Mouse (Mus musculus) liver, embryonic 12.5 days (tissue): ENCODE measurements around the gene Tesk1. TPM values are rescaled to one million over a fixed set of nuclear protein-coding genes. Genes with fewer than 3 reads are reported as not detected.

ENCODE experiments used
- ATAC-seq: fragments of 200-750 bp; cut with Nextera tagmentation; 2 replicates; pipeline ENCODE4 v1.8.0; 2017; ENCODE audit warnings: moderate number of reproducible peaks, mild to moderate bottlenecking, moderate library complexity
- H3K27ac ChIP-seq: fragments of 300-500 bp; sonication (generic); 2 replicates; pipeline ENCODE4 v1.5.1; 2016; ENCODE audit warnings: mild to moderate bottlenecking
- H3K27me3 ChIP-seq: fragments of 300-500 bp; sonication (generic); replicated peaks from 2 replicates; pipeline ENCODE4 v1.6.1; 2016; ENCODE audit warnings: mild to moderate bottlenecking, moderate library complexity
- H3K36me3 ChIP-seq: fragments of 300-500 bp; sonication (generic); 2 replicates; pipeline ENCODE4 v1.6.1; 2016; ENCODE audit warnings: mild to moderate bottlenecking, moderate library complexity
- H3K4me1 ChIP-seq: fragments of 300-500 bp; sonication (generic); 2 replicates; pipeline ENCODE4 v1.6.1; 2016
- H3K4me2 ChIP-seq: fragments of 300-500 bp; sonication (generic); 2 replicates; pipeline ENCODE4 v1.6.1; 2016; ENCODE audit warnings: mild to moderate bottlenecking, moderate library complexity
- H3K4me3 ChIP-seq: fragments of 300-500 bp; sonication (generic); 2 replicates; pipeline ENCODE4 v1.5.1; 2016; ENCODE audit warnings: mild to moderate bottlenecking, moderate library complexity
- H3K9ac ChIP-seq: fragments of 300-500 bp; sonication (generic); 2 replicates; pipeline ENCODE4 v1.6.1; 2016; ENCODE audit warnings: mild to moderate bottlenecking, moderate library complexity
- H3K9me3 ChIP-seq: fragments of 300-500 bp; sonication (generic); replicated peaks from 2 replicates; pipeline ENCODE4 v1.6.1; 2016; ENCODE audit warnings: mild to moderate bottlenecking, moderate library complexity
- whole genome bisulfite sequencing: fragments of 180-500 bp; shearing (Covaris S2); methylation state at CpG from one replicate; pipeline ENCODE4 v1.1.7; 2016; ENCODE audit not compliant: insufficient replicate concordance; 5-methylcytosine and 5-hydroxymethylcytosine counted together
- polyA plus RNA-seq: library from polyadenylated mRNA; unstranded; fragments of >200 nt; fragmentation: Nextera tagmentation; extraction: Ambion mirVana; gene quantifications from 2 replicates; pipeline ENCODE4 v1.2.1, GENCODE M21; 2016

Gene Tesk1
- polyA plus RNA-seq, 1 experiment from 2014 or later = 2.8 TPM

GRCm38 (mm10) chr4:43442044-43442443 lies 305 bp downstream of the Tesk1 start:
- Histone ChIP-seq H3K27ac (peak overlapping the region; percentile 84), H3K9me3 (no peaks in the 10 kb centered on the region), H3K27me3 (peaks cover 35% of the 10 kb centered on the region), H3K36me3 (peaks cover 17% of the 10 kb centered on the region), H3K9ac (peak overlapping the region; percentile 87), H3K4me3 (peak overlapping the region; percentile 76), H3K4me2 (peak overlapping the region; percentile 99), H3K4me1 (peaks cover 22% of the 10 kb centered on the region)
- peak; percentile 88 for ATAC-seq
- WGBS = under 1% methylated on average over 33 of the region's 33 CpGs

GRCm38 (mm10) chr4:43442456-43443361 lies 970 bp downstream of the Tesk1 start:
- H3K4me2 ChIP-seq = peak overlapping the region; percentile 99
- peaks cover 23% of the 10 kb centered on the region for H3K36me3 ChIP-seq
- H3K9me3 ChIP-seq = no peaks in the 10 kb centered on the region
- peak overlapping the region; percentile 76 for H3K4me3 ChIP-seq
- H3K27me3 ChIP-seq = peaks cover 35% of the 10 kb centered on the region
- H3K4me1 ChIP-seq = peaks cover 22% of the 10 kb centered on the region
- ATAC-seq = peak; percentile 59
- WGBS = under 1% methylated on average over 86 of the region's 88 CpGs
- H3K27ac ChIP-seq = peak overlapping the region; percentile 84
- peak overlapping the region; percentile 87 for H3K9ac ChIP-seq

DNA sequence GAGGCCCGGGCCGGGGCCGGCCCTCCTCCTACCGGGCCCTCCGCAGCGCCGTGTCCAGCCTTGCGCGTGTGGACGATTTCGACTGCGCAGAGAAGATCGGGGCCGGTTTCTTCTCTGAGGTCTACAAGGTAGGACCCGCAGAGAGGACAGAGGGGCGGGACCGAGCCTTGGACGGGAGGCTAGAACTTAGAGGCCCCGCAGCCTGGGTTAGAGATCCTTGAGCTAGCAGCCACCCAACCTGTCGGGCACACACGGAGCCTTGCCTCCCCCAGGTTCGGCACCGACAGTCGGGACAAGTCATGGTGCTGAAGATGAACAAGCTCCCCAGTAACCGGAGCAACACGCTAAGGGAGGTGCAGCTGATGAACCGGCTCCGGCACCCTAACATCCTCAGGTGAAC lies 1.8 kb downstream of the Tesk1 start:
- H3K4me1 ChIP-seq = peaks cover 22% of the 10 kb centered on the region
- no peaks in the 10 kb centered on the region for H3K9me3 ChIP-seq
- peak overlapping the region; percentile 99 for H3K4me2 ChIP-seq
- ATAC-seq = no peak
- H3K36me3 ChIP-seq = peaks cover 24% of the 10 kb centered on the region
- 9% methylated on average over 27 of the region's 28 CpGs for WGBS
- H3K27ac ChIP-seq = 0 out of 2 replicates have a peak overlapping the region, but pooled peaks have one; percentile 51
- peaks cover 35% of the 10 kb centered on the region for H3K27me3 ChIP-seq
- H3K4me3 ChIP-seq = peak overlapping the region; percentile 76
- peak overlapping the region; percentile 87 for H3K9ac ChIP-seq

- Histone ChIP-seq H3K4me1 (peaks cover 21% of the 10 kb centered on the region), H3K27ac (no peak overlapping the region), H3K9ac (no peak overlapping the region), H3K4me3 (no peak overlapping the region), H3K4me2 (no peak overlapping the region), H3K27me3 (peaks cover 48% of the 10 kb centered on the region), H3K9me3 (no peaks in the 10 kb centered on the region), H3K36me3 (peaks cover 24% of the 10 kb centered on the region)
- 82% methylated on average over 13 of the region's 13 CpGs for WGBS
- ATAC-seq = no peak
Observed at GRCm38 (mm10) chr4:43447251-43447650, 5.5 kb downstream of the Tesk1 start.

DNA sequence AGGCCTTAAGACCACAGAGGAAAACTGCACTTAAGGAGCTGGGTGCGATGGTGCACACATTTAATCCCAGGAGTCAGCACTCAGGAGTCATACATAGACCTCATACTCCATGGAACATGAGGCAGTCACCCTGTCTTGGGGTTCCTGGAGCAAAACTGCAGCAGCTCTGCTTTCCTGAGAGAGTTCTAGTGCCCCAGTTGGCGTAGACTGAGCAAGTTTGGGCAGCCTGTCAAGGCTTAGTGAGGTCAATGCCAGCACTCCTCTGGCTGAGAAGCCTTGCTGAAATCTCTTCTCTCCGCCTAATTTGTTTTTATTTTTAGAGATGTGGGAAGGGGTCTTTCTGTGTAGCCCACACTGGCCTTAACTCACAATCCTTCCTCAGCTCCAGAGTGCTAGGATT lies 6.8 kb downstream of the Tesk1 start:
- ATAC-seq = no peak
- peaks cover 24% of the 10 kb centered on the region for H3K36me3 ChIP-seq
- no peak overlapping the region for H3K4me2 ChIP-seq
- no peak overlapping the region for H3K4me3 ChIP-seq
- H3K9ac ChIP-seq = no peak overlapping the region
- no peaks in the 10 kb centered on the region for H3K9me3 ChIP-seq
- H3K27ac ChIP-seq = no peak overlapping the region
- WGBS = 71% methylated on average over 3 of the region's 3 CpGs
- peaks cover 52% of the 10 kb centered on the region for H3K27me3 ChIP-seq
- peaks cover 17% of the 10 kb centered on the region for H3K4me1 ChIP-seq

- Histone ChIP-seq H3K36me3 (peaks cover 4% of the 10 kb centered on the region), H3K27me3 (peaks cover 66% of the 10 kb centered on the region), H3K4me1 (peaks cover 16% of the 10 kb centered on the region; the same call in 1 of the 2 replicates), H3K9ac (no peak overlapping the region), H3K4me3 (no peak overlapping the region), H3K9me3 (no peaks in the 10 kb centered on the region), H3K4me2 (no peak overlapping the region), H3K27ac (no peak overlapping the region)
- WGBS = 43% methylated on average over 11 of the region's 11 CpGs
- ATAC-seq = no peak
Observed at GRCm38 (mm10) chr4:43452315-43452714, 10.6 kb downstream of the Tesk1 start.

DNA sequence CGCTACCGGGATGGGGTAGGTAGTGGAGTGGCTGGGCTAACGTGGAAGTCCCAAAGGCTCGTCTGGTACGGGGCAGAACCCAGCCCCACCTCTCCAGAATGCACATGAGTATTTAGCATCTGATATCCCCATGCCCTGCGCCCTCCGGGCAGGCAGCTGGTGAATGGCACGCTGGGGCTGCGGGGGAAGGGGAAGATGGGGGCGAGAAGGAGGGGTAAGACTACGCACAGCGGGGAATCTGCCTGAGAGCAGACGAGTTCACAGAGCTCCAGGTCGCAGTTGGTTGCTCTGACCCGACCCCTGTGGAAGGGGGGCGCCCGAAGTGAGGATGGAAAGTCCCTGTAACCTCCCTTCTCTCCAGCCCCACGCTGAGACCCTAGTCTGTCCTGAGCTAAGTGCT lies 11.7 kb downstream of the Tesk1 start:
- Histone ChIP-seq H3K9me3 (no peaks in the 10 kb centered on the region), H3K27ac (no peak overlapping the region), H3K27me3 (peaks cover 74% of the 10 kb centered on the region), H3K36me3 (no peaks in the 10 kb centered on the region), H3K9ac (no peak overlapping the region), H3K4me3 (peak overlapping the region; percentile 7; the same call in 1 of the 2 replicates), H3K4me1 (peaks cover 16% of the 10 kb centered on the region; the same call in 1 of the 2 replicates), H3K4me2 (peak overlapping the region; percentile 40)
- WGBS = 2% methylated on average over 18 of the region's 18 CpGs
- ATAC-seq = no peak

- Histone ChIP-seq H3K9me3 (no peaks in the 10 kb centered on the region), H3K27ac (no peak within 1 kb of the TSS), H3K27me3 (peaks cover 74% of the 10 kb centered on the region), H3K4me3 (0 out of 2 replicates have a peak within 1 kb of the TSS, but pooled peaks have one; percentile 7), H3K36me3 (no peaks in the 10 kb centered on the region), H3K9ac (no peak within 1 kb of the TSS), H3K4me2 (peak within 1 kb of the TSS; percentile 40), H3K4me1 (peaks cover 16% of the 10 kb centered on the region; the same call in 1 of the 2 replicates)
- no peak for ATAC-seq
- WGBS = 13% methylated on average over 20 of the region's 20 CpGs
Observed at GRCm38 (mm10) chr4:43454041-43454836, 12.5 kb downstream of the Tesk1 start, which contains the start of gene Cd72. Gene Cd72, minus strand, starts transcription at chr4:43454628.

DNA sequence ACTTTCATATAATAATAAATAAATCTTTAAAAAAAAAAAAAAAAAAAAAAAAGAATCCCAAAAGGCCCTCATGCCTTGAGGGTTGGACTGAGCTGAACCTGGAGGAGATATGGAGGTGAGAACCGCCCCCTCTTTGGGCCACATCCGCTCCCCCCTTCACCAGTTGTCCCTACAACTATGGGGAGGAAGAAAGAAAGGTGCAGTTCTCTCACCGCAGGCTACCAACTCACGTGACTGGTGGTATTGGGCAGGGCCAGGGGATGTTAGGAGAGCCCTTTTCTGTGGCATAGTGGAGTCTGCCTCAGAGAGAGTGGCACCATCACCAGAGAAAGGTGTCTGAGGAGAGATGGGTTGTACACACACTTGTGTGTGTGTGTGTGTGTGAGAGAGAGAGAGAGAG lies 14.7 kb downstream of the Tesk1 start:
- Histone ChIP-seq H3K4me3 (no peak overlapping the region), H3K27me3 (peaks cover 63% of the 10 kb centered on the region), H3K36me3 (no peaks in the 10 kb centered on the region), H3K9me3 (no peaks in the 10 kb centered on the region), H3K4me1 (peaks cover 16% of the 10 kb centered on the region; the same call in 1 of the 2 replicates), H3K9ac (no peak overlapping the region), H3K27ac (no peak overlapping the region), H3K4me2 (no peak overlapping the region)
- WGBS = 13% methylated on average over 4 of the region's 4 CpGs
- ATAC-seq = no peak

DNA sequence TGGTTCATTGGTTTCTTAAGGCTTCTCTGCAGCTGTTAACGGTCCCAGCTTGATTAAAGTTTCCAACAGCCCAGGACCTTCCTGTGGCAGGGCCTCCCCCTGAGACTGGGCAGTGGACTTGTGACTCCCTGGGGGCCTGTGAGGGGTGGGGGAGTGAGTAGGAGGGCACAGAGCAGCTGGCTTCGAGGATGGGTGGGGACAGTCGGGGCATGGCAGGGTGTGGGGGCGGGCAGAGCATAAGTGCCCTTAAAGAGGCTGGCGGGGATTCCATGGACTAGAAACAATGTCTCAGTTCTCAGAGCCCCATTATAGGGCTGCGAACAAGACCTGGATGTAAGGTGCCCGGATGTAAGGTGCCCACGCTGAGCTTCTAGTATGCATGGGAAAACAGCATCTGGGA lies 15.4 kb downstream of the Tesk1 start:
- Histone ChIP-seq H3K36me3 (no peaks in the 10 kb centered on the region), H3K9me3 (no peaks in the 10 kb centered on the region), H3K9ac (no peak overlapping the region), H3K4me2 (no peak overlapping the region), H3K4me1 (peaks cover 16% of the 10 kb centered on the region; the same call in 1 of the 2 replicates), H3K27ac (no peak overlapping the region), H3K4me3 (no peak overlapping the region), H3K27me3 (peaks cover 56% of the 10 kb centered on the region)
- WGBS = 27% methylated on average over 8 of the region's 8 CpGs
- ATAC-seq = no peak

GRCm38 (mm10) chr4:43463102-43463501 lies 21.4 kb downstream of the Tesk1 start:
- Histone ChIP-seq H3K27ac (no peak overlapping the region), H3K4me2 (no peak overlapping the region), H3K4me1 (no peaks in the 10 kb centered on the region), H3K9ac (no peak overlapping the region), H3K4me3 (no peak overlapping the region), H3K9me3 (no peaks in the 10 kb centered on the region), H3K36me3 (no peaks in the 10 kb centered on the region), H3K27me3 (peaks cover 1% of the 10 kb centered on the region; the same call in 1 of the 2 replicates)
- 61% methylated on average over 5 of the region's 5 CpGs for WGBS
- ATAC-seq = no peak

- Histone ChIP-seq H3K4me3 (no peak overlapping the region), H3K4me1 (no peaks in the 10 kb centered on the region), H3K9me3 (no peaks in the 10 kb centered on the region), H3K27me3 (no peaks in the 10 kb centered on the region), H3K4me2 (no peak overlapping the region), H3K27ac (no peak overlapping the region), H3K36me3 (no peaks in the 10 kb centered on the region), H3K9ac (no peak overlapping the region)
- ATAC-seq = no peak
- WGBS = 62% methylated on average over 6 of the region's 6 CpGs
Observed at GRCm38 (mm10) chr4:43465935-43466334, 24.2 kb downstream of the Tesk1 start.
